Mouse (Mus musculus) liver, postnatal 0 days (tissue): Measurements from ENCODE around the gene Gm36028. TPM values are rescaled to one million over a fixed set of nuclear protein-coding genes. Genes with fewer than 3 reads are reported as not detected.

ENCODE experiments used
- ATAC-seq: fragments of 200-750 bp; cut with Nextera tagmentation; 2 replicates; pipeline ENCODE4 v1.8.0; 2017; ENCODE audit warnings: mild to moderate bottlenecking, moderate library complexity
- DNase-seq: peaks from one replicate; pipeline ENCODE4 v3.0.0-alpha.2; 2016
- H3K27ac ChIP-seq: fragments of 300-500 bp; sonication (generic); 2 replicates; pipeline ENCODE4 v1.5.1; 2014; ENCODE audit warnings: antibody characterized with exemption, moderate library complexity, mild to moderate bottlenecking, low read depth
- H3K27me3 ChIP-seq: fragments of 300-500 bp; sonication (generic); 2 replicates; pipeline ENCODE4 v1.6.1; 2014; ENCODE audit warnings: low read length, control low read depth, mixed read lengths; ENCODE audit not compliant: insufficient read depth
- H3K36me3 ChIP-seq: fragments of 300-500 bp; sonication (generic); replicated peaks from 2 replicates; pipeline ENCODE4 v1.6.1; 2014; ENCODE audit warnings: mild to moderate bottlenecking, control low read depth, low read length, moderate library complexity, mixed read lengths; ENCODE audit not compliant: insufficient read depth
- H3K4me1 ChIP-seq: fragments of 300-500 bp; sonication (generic); 2 replicates; pipeline ENCODE4 v1.6.1; 2014; ENCODE audit warnings: antibody characterized with exemption, mild to moderate bottlenecking, control low read depth; ENCODE audit not compliant: insufficient read depth
- H3K4me2 ChIP-seq: fragments of 300-500 bp; sonication (generic); 2 replicates; pipeline ENCODE4 v1.6.1; 2014; ENCODE audit warnings: low read depth, mild to moderate bottlenecking, low read length, moderate library complexity, mixed read lengths
- H3K4me3 ChIP-seq: fragments of 300-500 bp; sonication (generic); 2 replicates; pipeline ENCODE4 v1.5.1; 2014; ENCODE audit warnings: low read depth, low read length
- H3K9ac ChIP-seq: fragments of 300-500 bp; sonication (generic); replicated peaks from 2 replicates; pipeline ENCODE4 v1.6.1; 2014; ENCODE audit warnings: mild to moderate bottlenecking, moderate library complexity
- H3K9me3 ChIP-seq: fragments of 300-500 bp; sonication (generic); 2 replicates; pipeline ENCODE4 v1.6.1; 2016; ENCODE audit warnings: mild to moderate bottlenecking, control low read depth, low read length, mixed read lengths
- CTCF ChIP-seq: sonication (generic); IDR thresholded peaks from 2 replicates; pipeline ENCODE4 v1.5.1; 2016; ENCODE audit warnings: antibody characterized with exemption, low read depth
- EP300 ChIP-seq: IDR thresholded peaks from 2 replicates; pipeline ENCODE4 v1.6.1; 2016; ENCODE audit warnings: antibody characterized with exemption, low read depth, mild to moderate bottlenecking
- WGBS: fragments of 180-500 bp; shearing (Covaris S2); extraction: QIAGEN DNeasy Blood & Tissue Kit; methylation state at CpG from one replicate; pipeline ENCODE4 v1.1.7; 2014; ENCODE audit not compliant: insufficient replicate concordance; 5-methylcytosine and 5-hydroxymethylcytosine counted together
- polyA plus RNA-seq: library from polyadenylated mRNA; unstranded; fragments of >200 nt; fragmentation: Nextera tagmentation; extraction: Ambion mirVana; gene quantifications from 2 replicates; pipeline ENCODE4 v1.2.1, GENCODE M21; 2015

Gene Gm36028
- polyA plus RNA-seq, 1 experiment from 2014 or later = not detected

DNA sequence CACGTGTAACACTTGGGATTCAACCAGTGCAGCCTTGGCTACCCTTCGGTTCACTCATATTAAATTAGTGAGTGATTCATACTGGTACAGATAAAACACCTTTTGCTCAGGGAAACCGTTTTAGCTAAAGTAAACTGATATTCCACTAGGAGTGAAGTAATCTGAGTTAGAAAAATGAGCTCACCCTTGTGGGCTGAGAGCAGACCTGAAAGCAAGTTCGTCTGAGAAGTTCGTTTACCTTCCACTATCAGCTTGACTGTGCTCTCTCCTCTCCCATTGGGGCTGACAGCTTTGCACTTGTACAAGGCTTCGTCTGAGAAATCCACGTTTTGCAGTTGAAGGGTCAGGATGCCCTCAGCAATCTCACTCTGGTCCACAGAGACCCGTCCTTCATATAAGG, 5.4 kb downstream of the Gm36028 start:
- 66% methylated on average over 8 of the region's 8 CpGs for WGBS
- no peak overlapping the region for H3K9ac ChIP-seq
- DNase-seq (no peak), ATAC-seq (no peak)
- H3K27me3 ChIP-seq = no peaks in the 10 kb centered on the region
- H3K9me3 ChIP-seq = no peaks in the 10 kb centered on the region
- no peaks in the 10 kb centered on the region; the same call in 1 of the 2 replicates for H3K4me1 ChIP-seq
- no peak overlapping the region for H3K4me3 ChIP-seq
- H3K36me3 ChIP-seq = no peaks in the 10 kb centered on the region
- no peak overlapping the region for H3K4me2 ChIP-seq
- no peak overlapping the region for H3K27ac ChIP-seq
- TF ChIP-seq CTCF (no peak), EP300 (no peak)

DNA sequence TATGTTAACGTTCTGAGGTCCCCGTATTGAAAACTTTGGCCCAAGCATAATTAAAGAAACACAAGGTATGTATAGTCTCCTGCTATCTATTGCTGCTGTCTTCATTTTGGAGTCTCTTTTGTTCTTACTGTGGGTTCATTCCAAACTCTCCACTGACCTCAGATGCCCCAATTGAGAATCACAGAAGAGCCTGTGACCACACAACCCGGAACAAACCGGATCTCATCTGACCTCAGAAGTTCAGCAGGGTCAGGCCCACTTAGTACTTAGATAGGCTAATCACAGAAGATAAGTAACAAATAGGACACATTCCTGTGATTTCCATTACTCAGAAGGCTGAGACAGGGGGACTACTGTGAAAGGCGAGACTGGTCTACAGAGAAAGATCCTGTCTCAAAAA, 6.4 kb downstream of the Gm36028 start:
- 42% methylated on average over 5 of the region's 5 CpGs for WGBS
- no peak for TF ChIP-seq EP300
- no peak for TF ChIP-seq CTCF
- no peaks in the 10 kb centered on the region for H3K27me3 ChIP-seq

DNA sequence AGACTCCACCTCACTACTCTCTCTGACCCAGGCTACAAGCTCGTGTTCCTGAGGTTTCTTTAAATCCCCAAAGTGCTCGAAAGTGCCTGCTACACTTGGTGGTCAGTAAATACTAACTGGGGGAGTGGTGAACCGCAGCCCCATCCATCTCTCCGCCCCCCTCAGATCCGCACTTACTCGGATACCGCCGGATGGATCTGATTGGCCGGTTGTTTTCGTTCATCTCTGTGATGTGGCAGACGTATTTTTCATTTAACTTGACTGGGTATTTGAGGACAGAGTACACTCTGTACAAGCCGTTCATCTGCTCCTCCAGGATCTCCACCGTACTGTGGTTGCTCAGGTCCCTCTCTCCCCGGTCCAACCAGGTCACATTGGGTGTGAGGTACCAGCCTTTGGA, 6.9 kb downstream of the Gm36028 start:
- no peaks in the 10 kb centered on the region for H3K27me3 ChIP-seq
- ATAC-seq = no peak
- no peak overlapping the region for H3K9ac ChIP-seq
- no peaks in the 10 kb centered on the region for H3K36me3 ChIP-seq
- DNase-seq = no peak
- H3K4me1 ChIP-seq = no peaks in the 10 kb centered on the region; the same call in 1 of the 2 replicates
- no peaks in the 10 kb centered on the region for H3K9me3 ChIP-seq
- 77% methylated on average over 14 of the region's 14 CpGs for WGBS
- H3K4me2 ChIP-seq = no peak overlapping the region
- H3K27ac ChIP-seq = no peak overlapping the region
- TF ChIP-seq EP300 (no peak), CTCF (no peak)
- no peak overlapping the region for H3K4me3 ChIP-seq

More for the DNA sequence above, 6.4 kb downstream of the Gm36028 start:
- DNase-seq (no peak), ATAC-seq (no peak)
- H3K36me3 ChIP-seq = no peaks in the 10 kb centered on the region
- no peak overlapping the region for H3K4me2 ChIP-seq
- H3K9ac ChIP-seq = no peak overlapping the region
- H3K4me1 ChIP-seq = no peaks in the 10 kb centered on the region; the same call in 1 of the 2 replicates
- no peak overlapping the region for H3K27ac ChIP-seq
- no peak overlapping the region for H3K4me3 ChIP-seq
- H3K9me3 ChIP-seq = no peaks in the 10 kb centered on the region

DNA sequence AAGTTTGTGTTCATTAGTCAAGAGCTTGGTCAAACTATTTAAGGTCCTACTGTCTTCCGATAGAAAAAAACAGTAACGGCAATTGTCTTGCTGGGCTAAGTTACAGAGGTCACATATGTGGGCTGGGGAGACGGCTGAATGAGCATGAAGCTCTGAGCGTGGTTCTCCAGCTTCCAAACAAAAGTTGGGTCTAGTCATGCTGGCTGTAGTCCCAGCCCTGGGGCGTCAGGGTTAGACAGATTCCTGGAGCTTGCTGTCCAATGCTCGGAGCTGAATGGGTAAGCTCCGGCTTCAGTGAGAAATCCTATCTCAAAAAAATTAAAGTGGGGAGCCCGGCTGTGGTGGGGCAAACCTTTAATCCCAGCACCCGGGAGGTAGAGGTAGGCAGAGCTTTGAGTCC, 7.7 kb downstream of the Gm36028 start:
- H3K36me3 ChIP-seq = no peaks in the 10 kb centered on the region

DNA sequence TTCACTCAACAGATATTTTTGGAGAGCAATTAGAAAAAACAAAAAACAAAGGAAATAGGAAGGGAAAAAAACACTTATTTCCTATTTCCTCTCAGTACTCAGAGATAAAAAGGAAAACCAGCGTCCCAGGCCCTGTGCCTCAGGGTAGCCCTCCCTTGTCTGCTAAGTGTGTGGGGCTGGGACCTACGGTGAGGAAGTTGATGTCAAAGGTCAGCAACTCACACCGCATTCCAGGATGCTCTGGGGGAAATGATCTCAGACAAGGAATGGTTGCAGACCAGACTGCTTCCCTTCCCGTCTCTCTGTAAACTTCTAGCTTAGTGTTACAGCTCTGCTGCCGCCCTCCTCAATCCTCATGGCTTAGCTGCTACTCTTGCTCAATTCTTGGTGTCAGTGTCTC, 9.6 kb downstream of the Gm36028 start:
- Histone ChIP-seq H3K9me3 (no peaks in the 10 kb centered on the region), H3K36me3 (no peaks in the 10 kb centered on the region), H3K4me3 (no peak overlapping the region), H3K9ac (no peak overlapping the region), H3K4me1 (peaks cover 9% of the 10 kb centered on the region; the same call in 1 of the 2 replicates), H3K4me2 (no peak overlapping the region), H3K27ac (no peak overlapping the region), H3K27me3 (no peaks in the 10 kb centered on the region)
- WGBS = 39% methylated on average over 5 of the region's 5 CpGs
- DNase-seq (no peak), ATAC-seq (peak; percentile 50; the same call in 1 of the 2 replicates)
- peak; percentile 18; the same call in 1 of the 2 replicates for TF ChIP-seq EP300
- TF ChIP-seq CTCF = no peak

More for the DNA sequence above, 7.7 kb downstream of the Gm36028 start:
- H3K4me1 ChIP-seq = no peaks in the 10 kb centered on the region; the same call in 1 of the 2 replicates
- no peak overlapping the region for H3K4me2 ChIP-seq
- H3K9ac ChIP-seq = no peak overlapping the region
- WGBS = 75% methylated on average over 9 of the region's 9 CpGs
- ATAC-seq (no peak), DNase-seq (no peak)
- no peak overlapping the region for H3K27ac ChIP-seq
- H3K4me3 ChIP-seq = no peak overlapping the region
- H3K9me3 ChIP-seq = no peaks in the 10 kb centered on the region
- H3K27me3 ChIP-seq = no peaks in the 10 kb centered on the region
- TF ChIP-seq EP300 = no peak
- TF ChIP-seq CTCF = no peak

DNA sequence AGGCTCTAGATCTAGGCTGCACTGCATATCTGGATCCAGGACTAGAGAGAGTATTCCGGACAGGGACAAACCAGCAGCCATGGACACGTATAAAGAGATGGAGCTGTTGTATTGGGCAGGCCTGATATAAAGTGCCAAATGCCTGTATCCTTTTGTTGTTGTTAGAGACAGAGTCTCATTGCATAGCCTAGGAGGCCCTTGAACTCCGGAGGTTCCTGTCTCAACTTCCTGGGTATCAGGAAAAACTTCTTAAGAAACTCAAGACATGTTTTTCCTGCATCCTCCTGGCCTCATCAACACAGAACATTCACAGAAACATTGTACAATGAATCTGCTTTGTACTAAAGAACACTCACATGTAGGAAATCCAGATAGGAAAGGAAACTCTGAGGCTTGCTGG, 13.9 kb downstream of the Gm36028 start:
- Histone ChIP-seq H3K4me3 (no peak overlapping the region), H3K4me1 (peaks cover 16% of the 10 kb centered on the region; the same call in 1 of the 2 replicates), H3K36me3 (no peaks in the 10 kb centered on the region), H3K9ac (no peak overlapping the region), H3K27ac (no peak overlapping the region), H3K27me3 (no peaks in the 10 kb centered on the region), H3K4me2 (no peak overlapping the region), H3K9me3 (no peaks in the 10 kb centered on the region)
- ATAC-seq (no peak; the same call in 1 of the 2 replicates), DNase-seq (no peak)
- TF ChIP-seq CTCF (no peak), EP300 (no peak)
- WGBS = 61% methylated on average over 3 of the region's 3 CpGs
